Mouse (Mus musculus) liver, adult 2 months (tissue): ENCODE measurements around the gene Uaca. TPM values are rescaled to one million over a fixed set of nuclear protein-coding genes. Genes with fewer than 3 reads are reported as not detected.

Experiments used
- DNase-seq: peaks from one replicate; pipeline ENCODE4 v3.0.0-alpha.2; 2011; ENCODE audit warnings: low read depth, low spot score; ENCODE audit errors: extremely low read depth
- H3K27ac ChIP-seq: fragments of 200-500 bp; replicated peaks from 2 replicates; pipeline ENCODE4 v1.5.1; 2012; ENCODE audit warnings: low read depth, mild to moderate bottlenecking, control low read depth, inconsistent platforms, low read length; ENCODE audit not compliant: insufficient read depth
- H3K27me3 ChIP-seq: fragments of 200-500 bp; 2 replicates; pipeline ENCODE4 v1.6.1; 2012; ENCODE audit warnings: mild to moderate bottlenecking, moderate library complexity, low read length, inconsistent platforms; ENCODE audit not compliant: control insufficient read depth, insufficient read depth
- H3K36me3 ChIP-seq: fragments of 200-500 bp; 2 replicates; pipeline ENCODE4 v1.6.1; 2012; ENCODE audit warnings: low read length, inconsistent platforms; ENCODE audit not compliant: control insufficient read depth, insufficient read depth
- H3K4me1 ChIP-seq: fragments of 200-500 bp; 2 replicates; pipeline ENCODE4 v1.6.1; 2011; ENCODE audit warnings: low read length; ENCODE audit not compliant: control insufficient read depth, insufficient read depth
- H3K4me3 ChIP-seq: fragments of 200-500 bp; 2 replicates; pipeline ENCODE4 v1.5.1; 2011; ENCODE audit warnings: low read depth, mild to moderate bottlenecking, control low read depth, low read length, moderate library complexity; ENCODE audit not compliant: insufficient read depth
- H3K79me2 ChIP-seq: fragments of 200-500 bp; 2 replicates; pipeline ENCODE4 v1.6.1; 2012; ENCODE audit warnings: inconsistent platforms, mild to moderate bottlenecking, low read length, moderate library complexity; ENCODE audit not compliant: control insufficient read depth, insufficient read depth
- H3K9ac ChIP-seq: fragments of 200-500 bp; 2 replicates; pipeline ENCODE4 v1.6.1; 2012; ENCODE audit warnings: low read depth, mild to moderate bottlenecking, control low read depth, inconsistent platforms, low read length
- CTCF ChIP-seq: fragments of 200-500 bp; IDR thresholded peaks from 2 replicates; pipeline ENCODE4 v1.5.1; 2011; ENCODE audit warnings: low read depth, low read length, control low read depth
- POLR2A ChIP-seq: fragments of 200-500 bp; IDR thresholded peaks from 2 replicates; pipeline ENCODE4 v1.6.1; 2011; ENCODE audit warnings: low read length, control low read depth; ENCODE audit not compliant: insufficient read depth; ENCODE audit errors: extremely low read depth
- WGBS: fragments of 180-500 bp; shearing (Covaris S2); methylation state at CpG from one replicate; pipeline ENCODE4 v1.1.7; 2018; 5-methylcytosine and 5-hydroxymethylcytosine counted together
- polyA plus RNA-seq: library from polyadenylated mRNA; depleted of rRNA; stranded (reverse); fragments of >200 nt; gene quantifications from 2 replicates; pipeline ENCODE4 v1.2.3, GENCODE M21; 2012
- total RNA-seq: library from RNA; depleted of rRNA; stranded (reverse); fragments of >200 nt; gene quantifications from 2 replicates; pipeline ENCODE4 v1.2.3, GENCODE M21; 2014

The Uaca gene
- total and polyA plus RNA-seq, 2 experiments: 1.7 to 3.5 TPM

DNA sequence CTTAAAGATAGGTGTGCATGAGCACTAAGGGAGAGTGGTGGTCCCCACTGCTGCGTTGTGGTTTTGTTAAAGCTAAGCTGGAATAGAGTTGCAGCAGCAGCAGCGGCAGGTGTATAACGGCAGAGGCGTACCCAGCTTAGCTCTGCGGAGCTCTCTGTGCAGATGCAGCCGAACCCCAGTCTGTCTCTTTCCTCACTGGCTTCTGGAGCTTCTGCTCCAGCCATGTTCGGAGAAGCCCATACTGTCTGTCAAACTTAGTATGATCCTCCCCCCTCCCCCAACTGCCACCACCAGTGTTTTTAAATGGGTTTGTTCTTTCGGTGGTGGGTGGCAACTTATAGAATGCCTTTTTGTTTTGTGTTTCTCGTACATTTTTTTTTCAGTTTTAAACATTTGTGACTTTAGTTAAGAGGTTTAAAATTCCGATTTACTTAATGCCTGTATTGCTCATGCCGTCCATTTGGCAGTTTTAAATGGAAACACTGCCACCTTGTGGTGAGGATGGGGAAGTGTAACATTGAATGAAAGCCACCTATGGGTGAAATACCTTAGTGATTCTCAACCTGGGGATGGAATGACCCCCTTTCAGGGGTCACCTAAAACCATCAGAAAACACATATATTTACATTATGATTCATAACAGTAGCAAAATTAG, 64.1 kb downstream of the Uaca start:
- peaks cover 2% of the 10 kb centered on the region; the same call in 1 of the 2 replicates for H3K36me3 ChIP-seq

DNA sequence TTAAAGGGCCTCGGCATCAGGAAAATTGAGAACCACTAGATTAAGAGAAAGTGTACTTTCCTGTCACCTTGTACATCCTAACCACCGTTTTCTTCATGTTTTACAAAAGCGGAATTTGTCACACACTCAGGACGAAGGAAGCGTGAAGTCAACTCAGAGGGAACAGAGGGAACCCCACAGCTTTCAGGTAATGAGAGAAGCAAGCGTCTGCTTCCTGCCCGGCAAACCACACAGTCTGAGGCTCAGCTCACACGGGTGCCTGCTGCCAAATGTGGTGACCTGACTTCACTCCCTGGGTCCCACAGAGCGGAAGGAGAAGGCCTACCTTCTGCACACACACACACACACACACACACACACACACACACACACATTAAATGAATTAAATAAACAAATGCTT, 64.7 kb downstream of the Uaca start:
- H3K27me3 ChIP-seq: no peaks in the 10 kb centered on the region
- no peaks in the 10 kb centered on the region for H3K79me2 ChIP-seq
- TF ChIP-seq POLR2A (no peak), CTCF (no peak)
- WGBS: 68% methylated on average over 9 of the region's 9 CpGs
- H3K4me1 ChIP-seq: no peaks in the 10 kb centered on the region
- H3K9ac ChIP-seq: no peak overlapping the region
- DNase-seq: no peak
- H3K4me3 ChIP-seq: no peak overlapping the region
- H3K36me3 ChIP-seq: peaks cover 2% of the 10 kb centered on the region; the same call in 1 of the 2 replicates
- no peak overlapping the region for H3K27ac ChIP-seq

More for the DNA sequence above, 64.1 kb downstream of the Uaca start:
- Histone ChIP-seq H3K9ac (no peak overlapping the region), H3K4me1 (no peaks in the 10 kb centered on the region), H3K79me2 (no peaks in the 10 kb centered on the region), H3K27me3 (no peaks in the 10 kb centered on the region), H3K4me3 (no peak overlapping the region), H3K27ac (no peak overlapping the region)
- TF ChIP-seq CTCF (0 out of 2 replicates have a peak, but pooled peaks have one; percentile 14), POLR2A (no peak)
- 44% methylated on average over 11 of the region's 11 CpGs for WGBS
- DNase-seq: peak; percentile 40

DNA sequence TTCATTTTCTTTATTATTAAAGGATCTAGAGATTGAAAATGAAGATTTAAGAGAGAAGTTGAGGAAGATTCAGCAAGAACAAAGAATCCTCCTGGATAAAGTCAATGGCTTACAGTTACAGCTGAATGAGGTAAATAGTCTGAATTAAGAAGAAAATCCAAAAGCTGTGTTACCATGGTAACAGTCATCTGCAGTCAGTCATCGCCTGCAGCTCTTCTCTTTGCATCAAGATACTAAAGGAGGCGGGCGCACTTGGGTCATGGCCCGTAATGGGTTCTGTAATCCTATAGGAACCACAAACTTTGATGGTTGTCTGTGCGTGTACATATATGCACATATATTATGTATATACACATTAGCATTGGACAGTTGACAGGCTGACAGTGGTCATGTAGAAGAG, 66.7 kb downstream of the Uaca start:
- no peak for DNase-seq
- WGBS: 98% methylated on average over 5 of the region's 5 CpGs
- no peaks in the 10 kb centered on the region for H3K27me3 ChIP-seq
- H3K9ac ChIP-seq: no peak overlapping the region
- peaks cover 2% of the 10 kb centered on the region; the same call in 1 of the 2 replicates for H3K36me3 ChIP-seq
- no peak overlapping the region for H3K27ac ChIP-seq
- H3K4me3 ChIP-seq: no peak overlapping the region
- H3K4me1 ChIP-seq: no peaks in the 10 kb centered on the region
- no peaks in the 10 kb centered on the region for H3K79me2 ChIP-seq
- TF ChIP-seq POLR2A (no peak), CTCF (no peak)

DNA sequence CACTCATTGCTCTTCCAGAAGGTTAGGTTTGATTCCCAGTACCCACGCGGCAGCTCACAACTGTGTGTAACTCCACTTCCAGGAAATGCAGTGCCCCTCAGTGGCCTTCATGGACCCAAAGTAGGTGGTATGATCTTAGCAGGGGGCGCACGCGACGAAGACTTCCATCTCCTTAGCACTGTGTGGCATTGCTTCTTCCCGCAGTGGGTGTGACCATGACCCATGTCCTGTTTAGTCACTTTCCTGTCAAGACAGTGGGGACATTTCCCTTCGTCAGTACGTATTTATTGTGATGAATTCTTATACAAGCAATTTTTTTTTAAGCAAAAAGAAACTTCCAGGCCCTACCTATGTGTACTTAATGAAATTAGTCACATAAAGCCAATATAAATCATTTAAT, 70.3 kb downstream of the Uaca start:
- WGBS: 80% methylated on average over 9 of the region's 9 CpGs
- DNase-seq: no peak
- no peak for TF ChIP-seq POLR2A
- no peak for TF ChIP-seq CTCF
- Histone ChIP-seq H3K36me3 (peaks cover 2% of the 10 kb centered on the region; the same call in 1 of the 2 replicates), H3K27me3 (no peaks in the 10 kb centered on the region), H3K4me1 (no peaks in the 10 kb centered on the region), H3K79me2 (no peaks in the 10 kb centered on the region), H3K9ac (no peak overlapping the region), H3K27ac (no peak overlapping the region), H3K4me3 (no peak overlapping the region)

DNA sequence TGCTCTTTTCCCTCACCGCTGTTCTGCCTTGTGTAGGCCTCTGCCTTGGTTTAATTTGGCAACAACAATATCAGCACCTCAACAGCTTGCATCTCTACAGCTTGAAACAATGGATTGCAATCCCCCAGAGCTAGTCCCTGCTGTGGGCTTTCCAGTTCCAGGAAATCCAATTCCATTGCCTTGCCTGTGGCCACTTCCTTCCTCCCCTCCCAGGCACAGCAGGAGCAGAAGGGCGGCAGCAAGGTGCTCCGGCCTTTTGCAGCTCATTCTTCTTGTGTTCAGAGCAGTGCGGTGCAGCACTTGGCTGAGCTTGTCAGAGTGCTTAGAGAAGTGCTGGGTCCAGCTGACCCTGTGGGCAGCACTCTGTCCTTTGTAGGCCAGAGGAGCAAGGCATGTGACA, 71.5 kb downstream of the Uaca start:
- Histone ChIP-seq H3K27me3 (no peaks in the 10 kb centered on the region), H3K36me3 (peaks cover 2% of the 10 kb centered on the region; the same call in 1 of the 2 replicates), H3K79me2 (no peaks in the 10 kb centered on the region), H3K4me1 (no peaks in the 10 kb centered on the region), H3K27ac (no peak overlapping the region), H3K9ac (no peak overlapping the region), H3K4me3 (no peak overlapping the region)
- 81% methylated on average over 4 of the region's 4 CpGs for WGBS
- TF ChIP-seq POLR2A (no peak), CTCF (no peak)
- no peak for DNase-seq

DNA sequence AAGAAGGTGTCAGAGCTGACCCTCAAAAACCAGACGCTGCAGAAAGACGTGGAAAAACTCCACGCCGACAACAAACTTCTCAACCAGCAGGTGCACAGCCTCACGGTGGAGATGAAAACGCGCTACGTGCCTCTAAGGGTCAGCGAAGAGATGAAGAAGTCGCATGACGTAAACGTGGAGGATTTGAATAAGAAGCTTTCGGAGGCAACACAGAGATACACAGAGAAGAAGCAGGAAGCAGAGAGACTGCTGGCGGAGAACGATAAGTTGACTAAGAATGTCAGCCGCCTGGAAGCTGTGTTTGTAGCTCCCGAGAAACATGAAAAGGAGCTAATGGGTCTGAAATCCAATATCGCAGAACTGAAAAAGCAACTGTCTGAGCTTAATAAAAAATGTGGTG, 76.1 kb downstream of the Uaca start:
- Histone ChIP-seq H3K4me3 (no peak overlapping the region), H3K36me3 (no peaks in the 10 kb centered on the region), H3K9ac (no peak overlapping the region), H3K4me1 (no peaks in the 10 kb centered on the region), H3K27ac (no peak overlapping the region), H3K79me2 (no peaks in the 10 kb centered on the region), H3K27me3 (no peaks in the 10 kb centered on the region)
- TF ChIP-seq POLR2A: no peak
- no peak for TF ChIP-seq CTCF
- WGBS: 90% methylated on average over 18 of the region's 18 CpGs
- no peak for DNase-seq
